Mouse (Mus musculus): ENCODE data around the gene St6galnac3. TPM values are rescaled to one million over a fixed set of nuclear protein-coding genes. Genes with fewer than 3 reads are reported as not detected.

Gene St6galnac3
- polyA plus RNA-seq, 1 experiment from 2014 or later: 23.5 TPM

- H3K4me2 ChIP-seq: no peak overlapping the region
- H3K4me3 ChIP-seq (replicated peaks): no peak overlapping the region
- WGBS: 94% methylated on average over 3 of the region's 3 CpGs
- no peak overlapping the region for H3K9ac ChIP-seq (replicated peaks)
- ATAC-seq (ENCODE audit: low FRiP score): no peak
- H3K27me3 ChIP-seq (replicated peaks): no peaks in the 10 kb centered on the region
- H3K9me3 ChIP-seq (replicated peaks): no peaks in the 10 kb centered on the region
- H3K4me1 ChIP-seq: no peaks in the 10 kb centered on the region
- H3K36me3 ChIP-seq: no peaks in the 10 kb centered on the region
- H3K27ac ChIP-seq (replicated peaks): no peak overlapping the region
Observed at GRCm38 (mm10) chr3:153312006-153312405, 413.0 kb downstream of the St6galnac3 start.

GRCm38 (mm10) chr3:153308379-153308778, 416.6 kb downstream of the St6galnac3 start:
- Histone ChIP-seq H3K9ac (replicated peaks) (no peak overlapping the region), H3K4me1 (peaks cover 7% of the 10 kb centered on the region; the same call in 1 of the 2 replicates), H3K9me3 (replicated peaks) (no peaks in the 10 kb centered on the region), H3K27ac (replicated peaks) (no peak overlapping the region), H3K36me3 (no peaks in the 10 kb centered on the region), H3K4me2 (no peak overlapping the region), H3K4me3 (replicated peaks) (no peak overlapping the region), H3K27me3 (replicated peaks) (no peaks in the 10 kb centered on the region)
- WGBS: 80% methylated on average over 4 of the region's 4 CpGs
- ATAC-seq (ENCODE audit: low FRiP score): no peak

GRCm38 (mm10) chr3:153305153-153305552, 419.8 kb downstream of the St6galnac3 start:
- Histone ChIP-seq H3K9me3 (replicated peaks) (no peaks in the 10 kb centered on the region), H3K4me1 (peaks cover 7% of the 10 kb centered on the region; the same call in 1 of the 2 replicates), H3K36me3 (no peaks in the 10 kb centered on the region), H3K27me3 (replicated peaks) (no peaks in the 10 kb centered on the region), H3K9ac (replicated peaks) (no peak overlapping the region), H3K4me2 (no peak overlapping the region), H3K4me3 (replicated peaks) (no peak overlapping the region), H3K27ac (replicated peaks) (no peak overlapping the region)
- WGBS: 76% methylated on average over 3 of the region's 3 CpGs
- ATAC-seq (ENCODE audit: low FRiP score): no peak

- Histone ChIP-seq H3K9me3 (replicated peaks) (no peaks in the 10 kb centered on the region), H3K4me3 (replicated peaks) (no peak overlapping the region), H3K9ac (replicated peaks) (no peak overlapping the region), H3K4me1 (peaks cover 7% of the 10 kb centered on the region; the same call in 1 of the 2 replicates), H3K36me3 (no peaks in the 10 kb centered on the region), H3K27me3 (replicated peaks) (no peaks in the 10 kb centered on the region), H3K4me2 (no peak overlapping the region), H3K27ac (replicated peaks) (no peak overlapping the region)
- WGBS: 92% methylated on average over 7 of the region's 7 CpGs
- ATAC-seq (ENCODE audit: low FRiP score): no peak
Observed at GRCm38 (mm10) chr3:153302376-153302775, 422.6 kb downstream of the St6galnac3 start.

GRCm38 (mm10) chr3:153296375-153297068, 428.5 kb downstream of the St6galnac3 start:
- Histone ChIP-seq H3K9ac (replicated peaks) (no peak overlapping the region), H3K36me3 (no peaks in the 10 kb centered on the region), H3K4me1 (no peaks in the 10 kb centered on the region), H3K4me3 (replicated peaks) (no peak overlapping the region), H3K4me2 (no peak overlapping the region), H3K27ac (replicated peaks) (no peak overlapping the region), H3K9me3 (replicated peaks) (no peaks in the 10 kb centered on the region), H3K27me3 (replicated peaks) (no peaks in the 10 kb centered on the region)
- 68% methylated on average over 22 of the region's 22 CpGs for WGBS
- ATAC-seq (ENCODE audit: low FRiP score): no peak

- no peaks in the 10 kb centered on the region for H3K36me3 ChIP-seq
- no peaks in the 10 kb centered on the region for H3K4me1 ChIP-seq
- H3K27ac ChIP-seq (replicated peaks): no peak overlapping the region
- no peak overlapping the region for H3K9ac ChIP-seq (replicated peaks)
- 94% methylated on average over 5 of the region's 5 CpGs for WGBS
- no peak overlapping the region for H3K4me3 ChIP-seq (replicated peaks)
- ATAC-seq (ENCODE audit: low FRiP score): 0 out of 2 replicates have a peak, but pooled peaks have one; percentile 13
- H3K4me2 ChIP-seq: no peak overlapping the region
- no peaks in the 10 kb centered on the region for H3K27me3 ChIP-seq (replicated peaks)
- no peaks in the 10 kb centered on the region for H3K9me3 ChIP-seq (replicated peaks)
Observed at GRCm38 (mm10) chr3:153292853-153293252, 432.1 kb downstream of the St6galnac3 start.

- Histone ChIP-seq H3K9ac (replicated peaks) (no peak overlapping the region), H3K27me3 (replicated peaks) (no peaks in the 10 kb centered on the region), H3K27ac (replicated peaks) (no peak overlapping the region), H3K36me3 (no peaks in the 10 kb centered on the region), H3K9me3 (replicated peaks) (no peaks in the 10 kb centered on the region), H3K4me1 (no peaks in the 10 kb centered on the region), H3K4me3 (replicated peaks) (no peak overlapping the region), H3K4me2 (no peak overlapping the region)
- no peak for ATAC-seq (ENCODE audit: low FRiP score)
- WGBS: 72% methylated on average over 9 of the region's 9 CpGs
Observed at GRCm38 (mm10) chr3:153292363-153292762, 432.6 kb downstream of the St6galnac3 start.

GRCm38 (mm10) chr3:153291406-153292045, 433.4 kb downstream of the St6galnac3 start:
- Histone ChIP-seq H3K4me2 (no peak overlapping the region), H3K9ac (replicated peaks) (no peak overlapping the region), H3K27me3 (replicated peaks) (no peaks in the 10 kb centered on the region), H3K9me3 (replicated peaks) (no peaks in the 10 kb centered on the region), H3K4me1 (no peaks in the 10 kb centered on the region), H3K27ac (replicated peaks) (no peak overlapping the region), H3K4me3 (replicated peaks) (no peak overlapping the region), H3K36me3 (no peaks in the 10 kb centered on the region)
- ATAC-seq (ENCODE audit: low FRiP score): no peak
- WGBS: 90% methylated on average over 6 of the region's 6 CpGs

- Histone ChIP-seq H3K4me2 (no peak overlapping the region), H3K9me3 (replicated peaks) (no peaks in the 10 kb centered on the region), H3K27ac (replicated peaks) (no peak overlapping the region), H3K27me3 (replicated peaks) (no peaks in the 10 kb centered on the region), H3K4me1 (peaks cover 6% of the 10 kb centered on the region; the same call in 1 of the 2 replicates), H3K4me3 (replicated peaks) (no peak overlapping the region), H3K9ac (replicated peaks) (no peak overlapping the region), H3K36me3 (no peaks in the 10 kb centered on the region)
- ATAC-seq (ENCODE audit: low FRiP score): no peak
- WGBS: 91% methylated on average over 4 of the region's 4 CpGs
Observed at GRCm38 (mm10) chr3:153289971-153290370, 435.0 kb downstream of the St6galnac3 start.

GRCm38 (mm10) chr3:153287564-153287963, 437.4 kb downstream of the St6galnac3 start:
- Histone ChIP-seq H3K9me3 (replicated peaks) (no peaks in the 10 kb centered on the region), H3K27me3 (replicated peaks) (no peaks in the 10 kb centered on the region), H3K9ac (replicated peaks) (no peak overlapping the region), H3K27ac (replicated peaks) (no peak overlapping the region), H3K36me3 (no peaks in the 10 kb centered on the region), H3K4me1 (peaks cover 10% of the 10 kb centered on the region), H3K4me2 (no peak overlapping the region), H3K4me3 (replicated peaks) (no peak overlapping the region)
- 96% methylated on average over 4 of the region's 4 CpGs for WGBS
- no peak for ATAC-seq (ENCODE audit: low FRiP score)

GRCm38 (mm10) chr3:153287081-153287480, 437.9 kb downstream of the St6galnac3 start:
- no peaks in the 10 kb centered on the region for H3K27me3 ChIP-seq (replicated peaks)
- H3K27ac ChIP-seq (replicated peaks): no peak overlapping the region
- H3K4me1 ChIP-seq: peaks cover 15% of the 10 kb centered on the region
- no peak overlapping the region for H3K4me3 ChIP-seq (replicated peaks)
- WGBS: 68% methylated on average over 6 of the region's 6 CpGs
- no peak overlapping the region for H3K9ac ChIP-seq (replicated peaks)
- H3K36me3 ChIP-seq: no peaks in the 10 kb centered on the region
- H3K9me3 ChIP-seq (replicated peaks): no peaks in the 10 kb centered on the region
- ATAC-seq (ENCODE audit: low FRiP score): no peak
- H3K4me2 ChIP-seq: no peak overlapping the region

- H3K9ac ChIP-seq (replicated peaks): no peak overlapping the region
- H3K4me3 ChIP-seq (replicated peaks): no peak overlapping the region
- no peak for ATAC-seq (ENCODE audit: low FRiP score)
- H3K9me3 ChIP-seq (replicated peaks): no peaks in the 10 kb centered on the region
- no peak overlapping the region for H3K27ac ChIP-seq (replicated peaks)
- 48% methylated on average over 16 of the region's 16 CpGs for WGBS
- H3K27me3 ChIP-seq (replicated peaks): no peaks in the 10 kb centered on the region
- peaks cover 27% of the 10 kb centered on the region for H3K4me1 ChIP-seq
- peak overlapping the region; percentile 3; the same call in 1 of the 2 replicates for H3K4me2 ChIP-seq
- no peaks in the 10 kb centered on the region for H3K36me3 ChIP-seq
Observed at GRCm38 (mm10) chr3:153282123-153282765, 442.7 kb downstream of the St6galnac3 start.

Measured in neural tube, embryonic 15.5 days (tissue).